Mouse (Mus musculus) E14TG2a.4 (cell line): Measurements from ENCODE around the gene Notch1.

Experiments used
- CTCF ChIP-seq: conservative IDR thresholded peaks from 2 replicates; pipeline ENCODE4 v1.5.1; 2014; ENCODE audit warnings: low read length
- NANOG ChIP-seq: IDR thresholded peaks from 2 replicates; pipeline ENCODE4 v1.6.1; 2014; ENCODE audit warnings: borderline replicate concordance, low read length, mixed read lengths
- POU5F1 ChIP-seq: IDR thresholded peaks from 2 replicates; pipeline ENCODE4 v1.6.1; 2014; ENCODE audit warnings: low read length, borderline replicate concordance

- peak; percentile 97 for TF ChIP-seq CTCF
- TF ChIP-seq POU5F1 = no peak
- no peak for TF ChIP-seq NANOG
These were observed 45.0 kb upstream of the Notch1 start for GRCm38 (mm10) chr2:26561351-26562016.
